Mouse (Mus musculus) CH12.LX (cell line): ENCODE measurements around the gene Vmn1r40. TPM values are rescaled to one million over a fixed set of nuclear protein-coding genes. Genes with fewer than 3 reads are reported as not detected.

Experiments
- DNase-seq: peaks from one replicate; pipeline ENCODE4 v3.0.0-alpha.2; 2013; ENCODE audit errors: extremely low read depth
- H3K27ac ChIP-seq: 2 replicates; pipeline ENCODE4 v1.5.1; 2012; ENCODE audit warnings: low read depth, mild to moderate bottlenecking, control low read depth, moderate library complexity; ENCODE audit not compliant: insufficient read depth
- H3K27me3 ChIP-seq: replicated peaks from 2 replicates; pipeline ENCODE3; 2012; ENCODE audit warnings: inconsistent platforms
- H3K36me3 ChIP-seq, 2 experiments: replicated peaks in 1 of 2; 2 replicates each; pipeline versions ENCODE3 to v1.6.1; 2012; ENCODE audit warnings: inconsistent platforms in 1 of 2, low read length in 1 of 2, mild to moderate bottlenecking in 1 of 2, mixed read lengths in 1 of 2, moderate library complexity in 1 of 2; ENCODE audit not compliant: control insufficient read depth in 1 of 2, insufficient read depth in 1 of 2
- H3K4me1 ChIP-seq, 2 experiments: 2 replicates each; pipeline ENCODE4 v1.6.1; 2012; ENCODE audit warnings: inconsistent platforms in 1 of 2, moderate library complexity in 1 of 2; ENCODE audit not compliant: insufficient read depth in 2 of 2, control insufficient read depth in 1 of 2
- H3K4me2 ChIP-seq: 2 replicates; pipeline ENCODE4 v1.6.1; 2012; ENCODE audit warnings: low read depth, mild to moderate bottlenecking, control low read depth; ENCODE audit not compliant: poor library complexity, insufficient read depth, severe bottlenecking
- H3K4me3 ChIP-seq, 3 experiments: fragments of 150-350 bp in 1 of 3; sonication (generic) in 1 of 3; replicated peaks in 1 of 3; 2 replicates each; pipeline versions ENCODE3 to v1.5.1; 2011 to 2012; ENCODE audit warnings: low read depth in 2 of 3, low read length in 2 of 3, mild to moderate bottlenecking in 2 of 3, moderate library complexity in 2 of 3, control low read depth in 1 of 3, improper control_type of control experiment in 1 of 3, inconsistent platforms in 1 of 3, mixed read lengths in 1 of 3; ENCODE audit not compliant: poor library complexity in 1 of 3
- H3K79me2 ChIP-seq: replicated peaks from 2 replicates; pipeline ENCODE4 v1.6.1; 2012; ENCODE audit warnings: mild to moderate bottlenecking, moderate library complexity; ENCODE audit not compliant: control insufficient read depth, poor library complexity, insufficient read depth, severe bottlenecking; ENCODE audit errors: extremely low read depth
- H3K9ac ChIP-seq: 2 replicates; pipeline ENCODE4 v1.6.1; 2012; ENCODE audit warnings: low read depth, mild to moderate bottlenecking, control low read depth, moderate library complexity; ENCODE audit not compliant: insufficient read depth
- H3K9me3 ChIP-seq: replicated peaks from 2 replicates; pipeline ENCODE3; 2012; ENCODE audit warnings: low read length, inconsistent platforms, mixed read lengths
- BHLHE40 ChIP-seq: IDR thresholded peaks from 2 replicates; pipeline ENCODE4 v1.6.1; 2011; ENCODE audit warnings: mild to moderate bottlenecking, low read depth, low read length, improper control_type of control experiment
- CHD2 ChIP-seq: IDR thresholded peaks from 2 replicates; pipeline ENCODE4 v1.6.1; 2011; ENCODE audit warnings: low read length, improper control_type of control experiment
- CTCF ChIP-seq, 2 experiments: IDR thresholded peaks in 1 of 2; conservative IDR thresholded peaks in 1 of 2; 2 replicates each; pipeline ENCODE4 v1.5.1; 2011 to 2012; ENCODE audit warnings: low read depth in 2 of 2, low read length in 2 of 2, improper control_type of control experiment in 1 of 2, inconsistent platforms in 1 of 2, mild to moderate bottlenecking in 1 of 2, moderate library complexity in 1 of 2
- E2F4 ChIP-seq: IDR thresholded peaks from 2 replicates; pipeline ENCODE4 v1.6.1; 2011; ENCODE audit warnings: low read depth, low read length, improper control_type of control experiment; ENCODE audit not compliant: insufficient replicate concordance
- ELF1 ChIP-seq: IDR thresholded peaks from 2 replicates; pipeline ENCODE4 v1.6.1; 2014; ENCODE audit warnings: low read depth, mild to moderate bottlenecking, inconsistent platforms, low read length, improper control_type of control experiment
- ETS1 ChIP-seq: conservative IDR thresholded peaks from 2 replicates; pipeline ENCODE4 v1.6.1; 2012; ENCODE audit warnings: low read depth, mild to moderate bottlenecking, inconsistent platforms, low read length, improper control_type of control experiment, moderate library complexity
- GABPA ChIP-seq: IDR thresholded peaks from 2 replicates; pipeline ENCODE4 v1.6.1; 2012; ENCODE audit warnings: low read depth, low read length, improper control_type of control experiment, inconsistent platforms; ENCODE audit not compliant: insufficient replicate concordance
- IRF4 ChIP-seq: IDR thresholded peaks from 2 replicates; pipeline ENCODE4 v1.6.1; 2014; ENCODE audit warnings: low read depth, mild to moderate bottlenecking, inconsistent platforms, low read length, improper control_type of control experiment
- JUN ChIP-seq: IDR thresholded peaks from 2 replicates; pipeline ENCODE4 v1.6.1; 2011; ENCODE audit warnings: low read depth, mild to moderate bottlenecking, low read length, improper control_type of control experiment, moderate library complexity; ENCODE audit not compliant: insufficient read depth
- JUND ChIP-seq: conservative IDR thresholded peaks from 2 replicates; pipeline ENCODE4 v1.6.1; 2011; ENCODE audit warnings: low read depth, low read length, improper control_type of control experiment
- MEF2A ChIP-seq: IDR thresholded peaks from 2 replicates; pipeline ENCODE4 v1.6.1; 2014; ENCODE audit warnings: low read depth, mild to moderate bottlenecking, inconsistent platforms, low read length, improper control_type of control experiment, borderline replicate concordance
- MYC ChIP-seq: IDR thresholded peaks from 2 replicates; pipeline ENCODE4 v1.6.1; 2011; ENCODE audit warnings: low read depth, mild to moderate bottlenecking, improper control_type of control experiment, low read length
- NELFE ChIP-seq: IDR thresholded peaks from 2 replicates; pipeline ENCODE4 v1.6.1; 2011; ENCODE audit warnings: low read depth, low read length, improper control_type of control experiment
- NRF1 ChIP-seq: IDR thresholded peaks from 2 replicates; pipeline ENCODE4 v1.6.1; 2014; ENCODE audit warnings: low read depth, mild to moderate bottlenecking, inconsistent platforms, low read length, improper control_type of control experiment, moderate library complexity
- PAX5 ChIP-seq: IDR thresholded peaks from 2 replicates; pipeline ENCODE4 v1.6.1; 2012; ENCODE audit warnings: low read length, inconsistent platforms, mixed read lengths
- POLR2AphosphoS2 ChIP-seq: IDR thresholded peaks from 2 replicates; pipeline ENCODE4 v1.6.1; 2011; ENCODE audit warnings: low read depth, low read length, improper control_type of control experiment
- SIN3A ChIP-seq: IDR thresholded peaks from 2 replicates; pipeline ENCODE4 v1.6.1; 2012; ENCODE audit warnings: low read length, improper control_type of control experiment, inconsistent platforms
- SMC3 ChIP-seq: IDR thresholded peaks from 2 replicates; pipeline ENCODE4 v1.6.1; 2011; ENCODE audit warnings: low read depth, low read length, improper control_type of control experiment
- TBP ChIP-seq: conservative IDR thresholded peaks from 2 replicates; pipeline ENCODE4 v1.6.1; 2011; ENCODE audit warnings: low read depth, low read length, improper control_type of control experiment
- TCF12 ChIP-seq: IDR thresholded peaks from 2 replicates; pipeline ENCODE4 v1.6.1; 2014; ENCODE audit warnings: low read depth, mild to moderate bottlenecking, inconsistent platforms, low read length, improper control_type of control experiment
- USF1 ChIP-seq: IDR thresholded peaks from 2 replicates; pipeline ENCODE4 v1.6.1; 2014; ENCODE audit warnings: low read depth, mild to moderate bottlenecking, inconsistent platforms, low read length, improper control_type of control experiment
- USF2 ChIP-seq: conservative IDR thresholded peaks from 2 replicates; pipeline ENCODE4 v1.6.1; 2011; ENCODE audit warnings: low read depth, low read length, improper control_type of control experiment
- ZC3H11A ChIP-seq: IDR thresholded peaks from 2 replicates; pipeline ENCODE4 v1.6.1; 2012; ENCODE audit warnings: low read depth, mild to moderate bottlenecking, inconsistent platforms, low read length, improper control_type of control experiment
- ZKSCAN1 ChIP-seq: IDR thresholded peaks from 2 replicates; pipeline ENCODE4 v1.6.1; 2012; ENCODE audit warnings: low read depth, inconsistent platforms, low read length, improper control_type of control experiment, borderline replicate concordance
- ZMIZ1 ChIP-seq: IDR thresholded peaks from 2 replicates; pipeline ENCODE4 v1.6.1; 2012; ENCODE audit warnings: low read depth, mild to moderate bottlenecking, inconsistent platforms, low read length, improper control_type of control experiment
- ZNF384 ChIP-seq: IDR thresholded peaks from 2 replicates; pipeline ENCODE4 v1.6.1; 2012; ENCODE audit warnings: low read depth, low read length, improper control_type of control experiment, inconsistent platforms
- dilution Hi-C: fragments of 300-500 bp; cut with MboI; formaldehyde crosslinking; loops from 2 replicates; pipeline ENCODE4 v1.14.3; 2020; ENCODE audit warnings: low sequenced_read_pairs; ENCODE audit not compliant: extremely low pct_unique_long_range_greater_than_20kb, extremely low pct_ligation_motif_present
- in situ Hi-C: fragments of 300-500 bp; cut with MboI; formaldehyde crosslinking; loops from 3 replicates; pipeline ENCODE4 v1.14.3; 2019; ENCODE audit warnings: low sequenced_read_pairs, low pct_ligation_motif_present, low pct_unique_long_range_greater_than_20kb, mixed read lengths
- polyA plus RNA-seq: library from polyadenylated mRNA; unstranded; fragments of >175 nt; gene quantifications from 2 replicates; pipeline ENCODE4 v1.2.1, GENCODE M21; 2012; ENCODE audit warnings: low read depth; ENCODE audit not compliant: insufficient read length
- total RNA-seq, 2 experiments: library from RNA; depleted of rRNA; stranded (reverse); fragments of 300-350 nt in 1 of 2; fragments of >200 nt in 1 of 2; gene quantifications; 2 replicates each; pipeline ENCODE4 v1.2.3; 2012 to 2014

Gene Vmn1r40
- total and polyA plus RNA-seq, 3 experiments: not detected

- no peaks in the 10 kb centered on the region for H3K9me3 ChIP-seq
- H3K27me3 ChIP-seq: no peaks in the 10 kb centered on the region
- no peak overlapping the region for H3K9ac ChIP-seq
- dilution Hi-C loops (no loop called here), in situ Hi-C loops (loop anchor here (25.0 kb wide), 1 partner anchor 872 kb away; no protein-coding TSS in a partner anchor)
- peaks cover 0 to 25% of the 10 kb centered on the region in 2 experiments for H3K36me3 ChIP-seq
- H3K27ac ChIP-seq: no peak overlapping the region
- no peak overlapping the region for H3K4me3 ChIP-seq
- no peaks in the 10 kb centered on the region for H3K79me2 ChIP-seq
- H3K4me2 ChIP-seq: no peak overlapping the region
- DNase-seq: no peak
- TF ChIP-seq PAX5 (no peak), E2F4 (no peak), ZMIZ1 (no peak), IRF4 (no peak), NELFE (no peak), JUN (no peak), GABPA (no peak), JUND (no peak), ELF1 (no peak), CHD2 (no peak), TCF12 (no peak), CTCF (conservative IDR thresholded peaks at IDR 0.05 in 1 of 2, IDR thresholded peaks at IDR 0.05 in 1 of 2; ENCODE audit: low read depth in 2 of 2, low read length in 2 of 2) (no peak), ZNF384 (no peak), MEF2A (no peak), MYC (no peak)
- TF ChIP-seq, all 38 proteins: peak for 0
- H3K4me1 ChIP-seq: peaks cover 0 to 5% of the 10 kb centered on the region in 2 experiments; a peak in 2 of 4 replicates
These were observed 42.2 kb upstream of the Vmn1r40 start for GRCm38 (mm10) chr6:89665155-89665554.

GRCm38 (mm10) chr6:89665667-89666066 lies 41.7 kb upstream of the Vmn1r40 start:
- Histone ChIP-seq H3K4me2 (no peak overlapping the region), H3K27ac (no peak overlapping the region), H3K79me2 (no peaks in the 10 kb centered on the region), H3K27me3 (no peaks in the 10 kb centered on the region), H3K9me3 (no peaks in the 10 kb centered on the region), H3K36me3 (peaks cover 0 to 22% of the 10 kb centered on the region in 2 experiments), H3K4me3 (no peak overlapping the region), H3K9ac (no peak overlapping the region), H3K4me1 (peaks cover 0 to 5% of the 10 kb centered on the region in 2 experiments; a peak in 2 of 4 replicates)
- in situ Hi-C loops (loop anchor here (25.0 kb wide), 1 partner anchor 872 kb away; no protein-coding TSS in a partner anchor), dilution Hi-C loops (no loop called here)
- DNase-seq: no peak
- TF ChIP-seq SMC3 (no peak), TBP (no peak), ETS1 (no peak), USF1 (no peak), ZNF384 (no peak), POLR2AphosphoS2 (no peak), SIN3A (no peak), JUND (no peak), USF2 (no peak), ZC3H11A (no peak), MYC (no peak), TCF12 (no peak), ELF1 (no peak), ZMIZ1 (no peak), BHLHE40 (no peak), NRF1 (no peak), ZKSCAN1 (no peak), MEF2A (no peak), JUN (no peak)
